Comparison of ENCODE assay signal across 19 mouse cellular contexts in genomic region chr15:88288051-88288450, GRCm38 (mm10).
A peak's percentile ranks its signal among the peaks of the same experiment; 100 is the strongest.
DNase-seq lines count a peak whose midpoint lies in the region.
"Had no signal": no experiment of that assay in that cellular context is flagged by ENCODE, and none has a peak within 500 bp of the region (broad histone marks: within the 10 kb centered on the region; RNA-seq: fewer than 3 reads in every experiment).

No protein-coding gene starts in this region.

- peak; percentile 80 for DNase-seq in heart, adult 11 months
- no peak for DNase-seq in heart, adult 9 months (ENCODE audit: low spot score in 2 of 2)
- peak; percentile 5 to 16 for DNase-seq in left cerebral cortex, adult 9 months (ENCODE audit: low spot score in 2 of 2)
- DNase-seq in left cerebral cortex, postnatal 4 days, result no peak
- peak; percentile 58 for DNase-seq in Muller cell, postnatal 12 days (ENCODE audit: inconsistent ontology term)
- DNase-seq in embryonic facial prominence, embryonic 10.5 days (ENCODE audit: low spot score), result peak; percentile 29
- DNase-seq in urinary bladder, postnatal 14 days (ENCODE audit: low spot score), result no peak
- DNase-seq: adrenal gland, postnatal 25 days; cerebellum, adult 9-10 months; heart, adult 18-20 months; kidney, adult 8-10 months; liver, postnatal 0 days; lung, postnatal 14 days; spleen, adult 18-20 months had no signal

- no peak overlapping the region for H3K27ac ChIP-seq in embryonic facial prominence, embryonic 10.5 days (replicated peaks)
- H3K27ac ChIP-seq: embryonic facial prominence, embryonic 15.5 days; forebrain, embryonic 12.5 days; heart, embryonic 15.5 days; limb, embryonic 15.5 days; neural tube, embryonic 13.5 days had no signal

- intact Hi-C loops in left cerebral cortex, postnatal 4 days (cut with DNase I), result no loop called here

- H3K27me3 ChIP-seq in embryonic facial prominence, embryonic 10.5 days (replicated peaks; ENCODE audit: low read depth, poor library complexity, severe bottlenecking), result peaks cover 19% of the 10 kb centered on the region
- H3K27me3 ChIP-seq: neural tube, embryonic 13.5 days had no signal

- 37% methylated on average over 16 of the region's 16 CpGs for WGBS in embryonic facial prominence, embryonic 10.5 days

- H3K4me1 ChIP-seq in embryonic facial prominence, embryonic 10.5 days, result peaks cover 16% of the 10 kb centered on the region
- H3K4me1 ChIP-seq: embryonic facial prominence, embryonic 15.5 days; heart, embryonic 15.5 days; limb, embryonic 15.5 days had no signal

- H3K36me3 ChIP-seq in embryonic facial prominence, embryonic 10.5 days (replicated peaks), result no peaks in the 10 kb centered on the region
- H3K36me3 ChIP-seq: embryonic facial prominence, embryonic 15.5 days; forebrain, embryonic 12.5 days; heart, embryonic 15.5 days; limb, embryonic 15.5 days; neural tube, embryonic 13.5 days had no signal

- H3K4me3 ChIP-seq in embryonic facial prominence, embryonic 10.5 days, result no peak overlapping the region
- H3K4me3 ChIP-seq: embryonic facial prominence, embryonic 15.5 days; forebrain, embryonic 12.5 days; heart, embryonic 15.5 days; limb, embryonic 15.5 days; neural tube, embryonic 13.5 days had no signal

- no peaks in the 10 kb centered on the region for H3K9me3 ChIP-seq in embryonic facial prominence, embryonic 10.5 days
- H3K9me3 ChIP-seq: embryonic facial prominence, embryonic 15.5 days; forebrain, embryonic 12.5 days; heart, embryonic 15.5 days; limb, embryonic 15.5 days; neural tube, embryonic 13.5 days had no signal

Comparison
In these comparisons a context has a peak if more than half of its experiments do, and no peak if none do; other contexts are left out.
1. DNase-seq: peak in heart, adult 11 months (single experiment), left cerebral cortex, adult 9 months (2 of 2), Muller cell, postnatal 12 days (single experiment) and embryonic facial prominence, embryonic 10.5 days (single experiment); none in heart, adult 9 months (0 of 2), left cerebral cortex, postnatal 4 days (single experiment) and urinary bladder, postnatal 14 days (single experiment).